Mouse (Mus musculus): ENCODE measurements around the gene Abcb8.

DNA sequence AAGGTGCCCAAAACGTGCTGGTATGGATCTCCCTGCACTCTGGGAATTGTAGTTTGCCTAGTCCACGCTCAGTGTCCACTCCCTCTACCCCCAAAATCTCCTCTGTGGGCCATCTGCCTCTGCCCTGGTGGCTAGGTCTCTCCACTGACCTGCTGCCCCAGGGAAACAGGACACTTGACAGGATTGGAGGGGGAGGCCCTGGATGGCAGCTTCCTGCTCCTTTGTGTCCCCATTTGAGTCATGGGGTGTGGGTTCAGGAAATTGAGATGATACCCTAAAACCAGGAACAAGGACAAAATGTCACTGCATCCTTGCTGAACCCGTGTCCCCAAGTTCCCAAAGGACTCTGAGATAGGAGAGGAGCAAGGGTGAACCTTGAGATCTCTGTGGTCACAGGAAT is 29.4 kb upstream of the Abcb8 start:
- TF ChIP-seq POLR2A (IDR thresholded peaks at IDR 0.05; ENCODE audit: borderline replicate concordance, low read depth, low read length) = no peak
- TF ChIP-seq CTCF (IDR thresholded peaks at IDR 0.05; ENCODE audit: low read depth, low read length) = no peak

Measured in bone marrow macrophage, adult 2 months (primary cell).